Mouse (Mus musculus) adrenal gland, adult 8-10 months (tissue): ENCODE data around the gene Tmem270. TPM values are rescaled to one million over a fixed set of nuclear protein-coding genes. Genes with fewer than 3 reads are reported as not detected.
A peak's percentile ranks its signal among the peaks of the same experiment; 100 is the strongest.
"Not testable (repeated sequence)": the region's sequence is repeated elsewhere in the genome, so short reads cannot be mapped to it uniquely, and the experiment has no call there.

ENCODE experiments used
- DNase-seq: peaks from one replicate; pipeline ENCODE4 v3.0.0; 2022
- total RNA-seq, 4 experiments: library from RNA; stranded (reverse); gene quantifications; 2 replicates each; pipeline ENCODE4 v1.2.4; 2022

Gene Tmem270
- not detected for total RNA-seq

DNA sequence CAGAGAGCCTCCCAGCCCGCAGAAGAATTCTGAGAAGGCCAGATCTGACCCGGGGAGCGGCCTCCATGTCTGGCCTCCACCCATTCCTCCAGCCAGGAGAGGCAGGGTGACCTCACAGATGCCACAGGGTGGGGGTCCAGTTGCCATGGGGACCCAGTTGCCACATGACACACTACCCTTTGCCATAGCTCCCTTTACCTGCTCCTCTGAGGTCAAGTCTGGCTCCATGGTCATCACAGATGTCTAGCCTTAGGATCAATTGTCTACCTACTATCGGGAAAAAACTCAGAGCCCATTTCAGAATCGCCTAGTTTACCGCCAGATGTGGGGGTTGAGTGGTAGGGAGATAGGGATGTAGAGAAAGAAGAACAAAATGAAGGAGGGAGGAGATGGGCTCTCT, at the start of gene Tmem270:
Gene Tmem270 (minus strand): TSS at position 101 of the 400 bp plus-strand sequence.
- no peak for DNase-seq

GRCm38 (mm10) chr5:134955491-134955890, 49.0 kb upstream of the Tmem270 start:
- no peak for DNase-seq

DNA sequence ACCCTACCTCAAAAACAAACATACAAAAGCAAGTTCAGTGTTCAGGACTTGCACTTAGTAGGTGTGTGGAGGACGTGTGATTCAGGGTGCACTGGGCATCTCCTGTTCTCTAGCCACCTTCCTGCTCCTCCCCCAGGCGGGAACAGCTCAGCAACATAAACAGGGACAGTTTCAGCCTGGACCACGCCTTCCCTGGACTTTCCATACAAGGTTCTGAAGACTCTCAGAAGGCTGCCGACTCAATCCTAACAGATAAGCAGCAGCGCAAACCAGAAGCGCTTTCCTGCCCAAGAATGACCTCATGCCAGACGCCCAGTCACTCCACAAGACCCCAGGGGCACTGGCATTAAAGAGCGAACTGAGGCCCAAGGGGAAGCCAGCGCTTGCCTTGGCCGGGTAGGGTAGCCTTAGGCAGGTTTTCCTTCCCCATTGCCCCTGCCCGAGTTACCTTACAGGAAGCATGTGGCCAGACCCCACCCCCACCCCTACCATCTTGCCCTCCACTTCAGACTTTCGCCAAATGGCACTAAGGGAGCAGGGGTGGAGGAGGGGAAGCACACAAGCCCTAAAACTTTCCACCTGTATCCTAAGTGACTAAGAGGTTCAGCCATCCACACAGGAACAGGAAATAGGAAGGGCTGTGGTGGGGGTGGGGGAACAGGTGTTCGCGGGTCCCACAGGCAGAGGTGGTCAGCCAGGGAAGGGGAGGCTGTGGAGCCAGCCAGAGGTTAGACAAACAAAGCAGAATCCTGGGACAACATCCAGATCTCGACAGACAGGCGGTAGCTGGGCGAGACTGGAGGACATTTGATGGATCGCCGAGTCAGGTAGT, 44.7 kb upstream of the Tmem270 start:
- no peak for DNase-seq

DNA sequence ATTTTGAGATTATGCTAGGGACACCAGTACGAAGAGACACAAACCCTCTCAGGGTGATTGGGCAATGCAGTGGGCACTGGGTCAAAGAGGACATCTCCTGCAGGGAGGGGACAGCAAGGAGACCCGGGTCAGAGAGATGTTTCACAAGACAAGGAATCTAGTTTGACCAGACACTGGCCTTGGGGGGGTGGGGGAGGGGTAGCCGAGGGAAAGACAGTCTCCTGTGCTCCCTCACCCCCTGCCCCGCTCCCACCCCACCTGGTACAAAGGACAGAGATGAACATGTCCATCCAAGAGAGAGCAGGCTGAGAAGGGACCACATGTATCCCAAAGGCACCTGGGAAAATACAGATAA, 41.5 kb upstream of the Tmem270 start:
- no peak for DNase-seq

DNA sequence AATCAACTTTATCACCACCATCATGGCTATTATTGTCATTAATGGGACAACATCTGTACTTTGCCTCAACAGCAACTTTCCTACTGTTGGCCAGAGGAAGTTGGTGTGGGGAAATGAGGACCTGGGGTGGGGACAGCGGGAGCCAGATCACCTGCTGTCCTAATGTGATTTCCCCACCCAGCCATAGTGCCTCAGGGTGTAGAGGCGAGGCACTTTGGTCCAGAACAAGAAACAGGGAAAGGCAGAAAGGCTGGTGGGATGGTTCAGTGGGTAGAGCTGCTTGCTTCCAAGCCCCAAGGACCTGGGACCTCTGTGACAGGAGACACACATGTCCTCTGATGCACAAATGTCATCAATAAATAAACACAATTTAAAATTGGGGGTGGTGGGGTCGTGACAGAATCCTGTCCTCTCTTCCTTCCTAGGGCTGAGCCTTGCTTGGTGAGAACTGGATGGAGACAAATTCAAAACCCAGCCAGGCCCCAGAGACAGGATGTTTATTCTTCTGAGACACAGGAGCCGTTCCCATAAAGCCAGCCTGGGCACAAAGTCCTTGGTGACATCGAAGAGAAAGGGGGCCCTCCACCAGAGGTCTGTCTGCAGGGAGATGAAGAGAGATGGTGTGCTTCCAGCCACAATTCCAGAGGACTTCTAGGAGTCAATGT, 41.0 kb upstream of the Tmem270 start:
- no peak for DNase-seq

DNA sequence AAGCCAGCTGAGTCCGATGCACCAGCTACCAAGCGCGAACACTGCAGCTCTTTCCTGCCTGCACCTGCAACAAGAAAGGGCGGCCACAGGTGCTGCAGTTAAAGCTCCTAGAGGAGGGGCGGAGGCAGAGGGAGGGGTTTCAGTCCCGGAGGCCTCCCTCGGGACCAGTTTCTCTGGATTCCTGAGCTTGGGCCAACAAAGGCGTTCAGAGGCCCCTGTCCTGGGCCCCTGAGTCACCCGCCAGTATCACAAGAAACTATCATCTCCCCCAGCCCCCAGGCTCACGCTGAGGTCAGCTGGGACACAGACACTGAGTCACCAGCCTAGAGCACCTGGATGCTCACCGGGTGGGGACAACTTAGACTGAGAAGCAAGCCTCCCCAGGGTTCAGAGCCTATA, 40.3 kb upstream of the Tmem270 start, which contains the start of gene Cldn4:
Gene Cldn4 (minus strand): TSS at position 78 of the 399 bp plus-strand sequence.
- no peak for DNase-seq

DNA sequence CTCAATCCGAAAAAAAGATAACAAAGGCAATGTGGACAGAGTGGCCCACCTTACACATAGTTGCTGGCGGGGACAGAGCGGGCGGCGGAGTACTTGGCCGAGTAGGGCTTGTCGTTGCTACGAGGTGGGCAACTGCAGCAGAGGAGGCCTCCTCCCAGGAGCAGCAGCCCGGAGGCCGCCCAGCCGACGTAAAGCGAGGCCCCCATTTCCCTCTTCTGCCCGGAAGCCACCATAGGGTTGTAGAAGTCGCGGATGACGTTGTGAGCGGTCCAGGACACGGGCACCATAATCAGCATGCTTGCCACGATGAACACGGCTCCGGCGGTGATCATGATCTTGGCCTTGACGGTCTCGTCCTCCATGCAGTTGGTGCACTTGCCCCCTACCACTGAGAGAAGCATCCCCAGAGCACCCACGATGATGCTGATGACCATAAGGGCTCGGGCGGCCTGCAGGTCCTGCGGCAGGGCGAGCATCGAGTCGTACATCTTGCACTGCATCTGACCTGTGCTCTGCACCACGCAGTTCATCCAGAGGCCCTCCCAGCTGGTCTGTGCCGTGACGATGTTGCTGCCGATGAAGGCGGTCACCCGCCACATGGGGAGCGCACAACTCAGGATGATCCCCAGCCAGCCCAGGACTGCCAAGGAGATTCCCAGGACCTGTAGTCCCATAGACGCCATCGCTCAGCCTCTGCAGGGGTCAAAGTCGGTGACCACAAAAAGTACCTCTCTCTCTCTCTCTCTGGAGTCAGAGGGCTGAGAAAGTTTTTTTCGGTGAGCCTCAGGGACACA, 39.7 kb upstream of the Tmem270 start:
- DNase-seq, result no peak

GRCm38 (mm10) chr5:134945266-134945959, 38.9 kb upstream of the Tmem270 start:
- no peak for DNase-seq

DNA sequence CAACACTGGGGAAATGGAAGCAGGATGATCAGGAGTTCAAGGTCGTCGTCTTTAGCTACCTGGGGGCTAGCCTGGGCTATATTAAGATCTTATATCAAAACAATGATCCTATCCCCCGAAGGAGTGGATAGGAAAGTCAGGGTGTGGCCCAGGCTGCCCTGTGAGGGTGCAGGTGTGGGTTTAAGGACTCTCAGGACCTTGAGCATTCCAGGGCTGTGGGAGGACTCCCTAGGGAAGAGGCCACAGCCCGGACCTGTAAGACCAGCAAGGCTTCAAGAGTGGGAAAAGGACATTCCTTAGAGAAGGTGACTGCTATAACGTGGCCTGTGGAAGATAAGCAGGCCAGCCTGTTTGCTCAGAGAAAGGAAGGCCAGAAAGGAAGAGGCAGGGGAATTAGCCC, 37.6 kb upstream of the Tmem270 start:
- no peak for DNase-seq

DNA sequence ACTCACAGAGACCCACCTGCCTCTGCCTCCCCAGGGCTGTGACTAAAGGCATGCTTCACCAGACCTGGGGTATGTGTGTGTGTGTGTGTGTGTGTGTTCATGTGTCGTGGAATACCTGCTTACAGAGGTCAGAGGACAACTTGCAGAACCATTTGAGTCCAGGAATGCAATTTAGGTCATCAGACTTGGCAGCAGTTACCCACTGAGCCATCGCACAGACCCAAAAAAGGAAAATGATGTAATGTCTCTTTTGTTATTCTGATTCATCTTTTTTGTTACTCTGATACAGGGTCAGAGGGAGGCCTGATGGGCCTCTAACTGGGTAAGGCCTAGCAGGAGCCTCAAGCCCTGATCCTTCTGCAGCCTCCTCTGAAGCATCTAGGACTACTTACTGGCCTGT, 36.2 kb upstream of the Tmem270 start:
- peak; percentile 52 for DNase-seq

DNA sequence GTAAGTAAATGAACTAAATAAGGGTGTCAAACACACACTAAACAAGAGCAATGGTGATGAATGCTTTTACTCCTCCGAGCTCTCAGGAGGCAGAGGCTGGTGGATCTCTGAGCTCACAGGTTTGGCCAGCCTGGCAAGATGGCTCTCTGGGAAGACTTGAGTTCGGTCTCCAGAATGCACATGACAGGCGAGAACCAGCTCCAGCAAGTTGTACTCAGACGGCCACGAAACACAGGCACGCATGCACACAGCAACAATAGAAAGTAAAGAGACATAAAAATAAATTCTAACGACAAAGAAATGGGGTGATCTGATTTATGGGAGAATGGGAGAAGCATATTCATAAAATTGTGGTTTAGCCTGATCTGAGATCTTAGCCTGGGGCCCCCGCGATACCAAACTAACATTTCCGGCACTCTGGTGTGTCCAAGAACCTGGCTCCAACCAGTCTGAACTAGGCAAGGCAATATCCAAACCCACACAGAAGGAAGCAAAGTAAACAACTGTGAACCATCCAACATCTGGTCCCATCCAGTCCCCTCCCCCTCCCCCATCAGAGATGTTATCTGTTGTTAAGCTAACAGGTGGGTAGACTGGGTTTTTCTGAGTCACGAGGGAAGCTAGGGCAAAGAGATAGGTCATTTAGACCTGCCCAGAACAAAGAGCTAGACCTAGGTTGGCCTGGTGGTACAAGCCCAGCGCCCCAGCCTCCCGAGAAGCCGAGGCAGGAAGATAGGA, 35.1 kb upstream of the Tmem270 start:
- DNase-seq, result no peak

GRCm38 (mm10) chr5:134939554-134939953, 33.0 kb upstream of the Tmem270 start:
- not testable (repeated sequence) for DNase-seq

- no peak for DNase-seq
Observed at GRCm38 (mm10) chr5:134939069-134939468, 32.5 kb upstream of the Tmem270 start.

- no peak for DNase-seq
Observed at GRCm38 (mm10) chr5:134936626-134937185, 30.2 kb upstream of the Tmem270 start.

- no peak for DNase-seq
Observed at GRCm38 (mm10) chr5:134936051-134936450, 29.5 kb upstream of the Tmem270 start.

DNA sequence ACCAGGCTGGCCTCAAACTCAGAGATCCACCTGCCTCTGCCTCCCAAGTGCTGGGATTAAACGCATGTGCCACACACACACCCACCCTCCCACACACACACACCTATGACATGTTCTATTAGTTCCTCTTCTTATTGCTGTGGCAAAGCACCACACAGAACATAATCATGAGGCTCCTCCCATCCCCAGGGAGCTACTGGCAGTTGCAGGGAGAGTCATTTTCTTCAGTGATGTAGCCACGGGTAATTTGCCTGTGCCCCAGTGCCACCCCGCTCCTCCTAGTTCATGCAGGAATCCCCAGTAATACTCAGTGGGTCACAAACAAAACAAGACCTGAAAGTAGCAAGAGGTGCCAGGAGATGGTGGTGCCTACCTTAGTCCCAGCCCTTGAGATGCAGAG, 28.1 kb upstream of the Tmem270 start:
- DNase-seq, result no peak

DNA sequence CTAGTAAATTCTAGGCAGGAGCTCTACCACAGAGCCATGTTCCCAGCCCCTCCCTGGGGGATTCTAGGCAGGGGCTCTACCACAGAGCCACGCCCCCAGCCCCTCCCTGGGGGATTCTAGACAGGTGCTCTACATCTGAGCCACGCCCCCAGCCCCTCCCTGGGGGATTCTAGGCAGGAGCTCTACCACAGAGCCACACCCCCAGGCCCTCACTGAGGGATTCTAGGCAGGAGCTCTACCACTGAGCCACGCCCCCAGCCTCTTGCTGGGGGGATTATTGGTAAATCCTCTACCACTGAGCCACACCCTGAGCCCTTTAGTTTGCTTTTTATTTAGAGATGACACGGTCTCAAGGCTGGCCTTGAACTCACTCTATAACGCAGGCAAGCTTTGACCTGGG, 27.2 kb upstream of the Tmem270 start:
- not testable (repeated sequence) for DNase-seq

DNA sequence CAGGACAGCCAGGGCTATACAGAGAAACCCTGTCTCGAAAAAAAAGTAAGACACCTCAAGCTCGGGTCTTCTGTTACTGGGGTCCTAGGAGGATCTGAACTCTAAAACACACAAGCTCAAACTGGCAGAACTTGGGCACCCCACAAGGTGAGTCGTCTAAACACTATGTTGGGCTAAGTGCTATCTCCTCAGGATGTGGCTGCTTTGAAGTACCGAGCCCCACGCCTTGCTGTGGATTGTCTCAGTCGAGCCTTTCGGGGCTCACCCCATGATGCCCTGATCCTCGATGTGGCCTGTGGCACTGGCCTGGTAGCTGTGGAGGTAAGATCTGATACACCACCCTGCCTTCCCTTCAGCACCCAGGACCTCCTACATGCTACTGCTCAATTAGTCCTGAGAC, 26.7 kb upstream of the Tmem270 start:
- DNase-seq, result no peak

DNA sequence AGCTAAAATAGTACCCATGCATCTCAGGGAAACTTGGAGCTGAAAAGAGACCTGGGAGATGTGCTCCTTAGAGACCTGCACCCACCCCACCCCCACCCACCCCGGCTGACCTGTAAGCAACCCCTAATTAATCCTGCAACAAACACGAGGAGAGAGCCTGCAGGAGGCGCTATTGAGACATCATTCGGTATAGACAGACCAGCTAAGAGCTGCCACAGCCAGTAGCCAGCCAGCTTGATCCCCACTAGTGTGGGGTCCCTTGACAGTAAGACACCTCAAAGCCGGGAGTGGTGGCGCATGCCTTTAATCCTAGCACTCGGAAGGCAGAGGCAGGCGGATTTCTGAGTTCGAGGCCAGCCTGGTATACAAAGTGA, 26.4 kb upstream of the Tmem270 start:
- DNase-seq, result peak; percentile 49

GRCm38 (mm10) chr5:134932179-134932902, 25.8 kb upstream of the Tmem270 start, which contains the start of gene Mettl27:
TSS of gene Mettl27 (plus strand) at chr5:134932368.
- peak; percentile 88 for DNase-seq

DNA sequence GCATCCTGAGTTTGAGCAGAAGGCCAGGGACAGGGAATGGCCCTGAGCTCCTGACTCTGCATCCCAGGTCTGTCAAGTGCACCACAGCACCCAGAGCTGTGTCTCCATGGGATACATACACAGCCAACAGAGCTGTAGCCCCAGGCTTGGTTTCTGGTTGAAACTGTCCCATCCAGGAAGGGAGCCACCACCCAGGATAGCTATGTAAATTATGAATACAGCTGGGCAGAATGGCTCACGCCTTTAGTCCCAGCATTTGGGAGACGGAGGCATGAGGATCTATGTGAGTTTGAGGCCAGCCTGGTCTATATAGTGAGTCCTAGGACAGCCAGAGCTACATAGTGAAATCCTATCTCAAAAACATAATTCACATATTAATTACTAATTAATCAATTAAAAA, 23.5 kb upstream of the Tmem270 start:
- DNase-seq, result no peak
